Mouse (Mus musculus) limb, embryonic 13.5 days (tissue): ENCODE measurements at regions not wholly inside any gene's neighbourhood (a gene's known extent, or its start where the extent isn't known, plus 50 kb on each side); places are given as distances from the start of the nearest gene placed in this dataset.

ENCODE experiments used
- ATAC-seq: fragments of 200-750 bp; cut with Nextera tagmentation; 2 replicates; pipeline ENCODE4 v1.8.0; 2017; ENCODE audit warnings: low read depth, moderate number of reproducible peaks, moderate TSS enrichment; ENCODE audit not compliant: low FRiP score
- H3K27ac ChIP-seq: fragments of 300-500 bp; sonication (generic); 2 replicates; pipeline ENCODE4 v1.5.1; 2015; ENCODE audit warnings: inconsistent platforms, mild to moderate bottlenecking, moderate library complexity
- H3K27me3 ChIP-seq: fragments of 300-500 bp; sonication (generic); 2 replicates; pipeline ENCODE4 v1.6.1; 2015; ENCODE audit warnings: mild to moderate bottlenecking, inconsistent platforms
- H3K36me3 ChIP-seq: fragments of 300-500 bp; sonication (generic); 2 replicates; pipeline ENCODE4 v1.6.1; 2015; ENCODE audit warnings: inconsistent platforms, mild to moderate bottlenecking, moderate library complexity
- H3K4me1 ChIP-seq: fragments of 300-500 bp; sonication (generic); 2 replicates; pipeline ENCODE4 v1.6.1; 2015; ENCODE audit warnings: inconsistent platforms
- H3K4me2 ChIP-seq: fragments of 300-500 bp; sonication (generic); replicated peaks from 2 replicates; pipeline ENCODE4 v1.6.1; 2015; ENCODE audit warnings: inconsistent platforms, mild to moderate bottlenecking, moderate library complexity
- H3K4me3 ChIP-seq: fragments of 300-500 bp; sonication (generic); 2 replicates; pipeline ENCODE4 v1.5.1; 2015; ENCODE audit warnings: moderate library complexity, mild to moderate bottlenecking, inconsistent platforms
- H3K9ac ChIP-seq: fragments of 300-500 bp; sonication (generic); 2 replicates; pipeline ENCODE4 v1.6.1; 2015; ENCODE audit warnings: mild to moderate bottlenecking, inconsistent platforms
- H3K9me3 ChIP-seq: fragments of 300-500 bp; sonication (generic); 2 replicates; pipeline ENCODE4 v1.6.1; 2016; ENCODE audit warnings: inconsistent platforms
- WGBS: fragments of 180-500 bp; shearing (Covaris S2); methylation state at CpG from one replicate; pipeline ENCODE4 v1.1.7; 2015; 5-methylcytosine and 5-hydroxymethylcytosine counted together

DNA sequence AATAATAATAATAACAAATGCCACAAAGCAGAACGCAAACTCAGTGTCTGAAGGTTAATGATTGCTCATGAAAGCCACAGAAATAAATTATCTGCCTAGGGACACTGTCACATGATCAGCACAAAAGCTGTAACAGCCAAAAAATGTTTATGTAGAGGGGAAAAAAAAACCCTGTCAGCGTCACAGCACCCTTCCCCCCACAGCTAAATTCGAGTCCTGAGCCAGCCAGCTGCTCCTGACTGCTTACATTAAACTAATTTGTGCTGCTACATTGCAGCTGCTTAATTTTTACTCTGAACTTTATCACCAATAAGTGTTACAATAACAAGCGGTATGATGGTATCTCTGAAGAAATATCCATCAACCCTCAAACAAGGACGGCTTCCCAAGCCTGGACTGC, 91.2 kb upstream of the Cited2 start:
- Histone ChIP-seq H3K27me3 (no peaks in the 10 kb centered on the region), H3K4me1 (peaks cover 17% of the 10 kb centered on the region; the same call in 1 of the 2 replicates), H3K4me3 (no peak overlapping the region), H3K4me2 (peak overlapping the region; percentile 35), H3K27ac (no peak overlapping the region), H3K36me3 (no peaks in the 10 kb centered on the region), H3K9ac (no peak overlapping the region), H3K9me3 (no peaks in the 10 kb centered on the region)
- no peak for ATAC-seq
- 14% methylated on average over 5 of the region's 5 CpGs for WGBS

GRCm38 (mm10) chr10:17632959-17633674, 89.9 kb upstream of the Cited2 start:
- Histone ChIP-seq H3K9me3 (no peaks in the 10 kb centered on the region), H3K4me1 (peaks cover 17% of the 10 kb centered on the region; the same call in 1 of the 2 replicates), H3K4me3 (no peak overlapping the region), H3K27me3 (no peaks in the 10 kb centered on the region), H3K9ac (no peak overlapping the region), H3K36me3 (no peaks in the 10 kb centered on the region), H3K27ac (no peak overlapping the region), H3K4me2 (no peak overlapping the region)
- no peak; the same call in 1 of the 2 replicates for ATAC-seq
- 58% methylated on average over 12 of the region's 12 CpGs for WGBS

DNA sequence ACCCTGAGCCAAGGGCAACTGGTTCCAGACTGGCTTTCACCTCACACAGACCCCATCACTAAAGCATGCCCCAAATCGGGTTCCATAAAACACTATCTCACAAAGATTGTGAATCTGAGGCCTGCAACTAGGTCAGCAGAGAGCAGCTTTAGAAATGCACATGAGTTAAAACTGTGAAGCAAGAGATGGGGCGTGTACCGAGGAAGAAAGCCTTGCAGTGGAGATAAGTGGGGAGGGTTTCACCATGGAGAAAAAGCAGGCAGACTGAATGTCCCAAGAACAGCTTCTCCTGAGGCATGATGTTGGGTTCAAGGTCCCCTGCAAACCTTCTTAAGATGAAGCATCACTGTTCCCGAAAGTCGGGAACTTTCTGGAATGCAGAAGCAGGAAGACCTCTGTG, 77.7 kb upstream of the Cited2 start:
- no peak for ATAC-seq
- 94% methylated on average over 5 of the region's 5 CpGs for WGBS

DNA sequence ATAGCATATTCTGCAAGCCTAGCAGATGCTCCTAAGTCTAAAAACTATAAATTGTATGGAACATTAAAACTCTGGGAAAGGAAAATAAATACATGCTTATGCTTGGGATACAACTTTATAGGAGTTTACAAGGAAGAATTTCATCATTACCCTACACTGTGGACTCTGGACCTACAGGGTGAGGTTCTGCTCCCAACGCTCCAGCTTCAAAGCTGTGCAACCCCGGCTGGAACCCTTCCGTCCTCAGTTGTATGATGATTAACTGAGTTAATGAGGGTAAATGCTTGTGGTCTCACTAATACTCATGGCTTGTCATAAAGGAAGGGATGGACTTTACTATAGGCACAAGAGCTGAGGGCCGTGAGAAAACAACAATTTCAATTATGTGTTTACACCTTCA, 76.6 kb upstream of the Cited2 start:
- no peak for ATAC-seq
- H3K4me2 ChIP-seq, result no peak overlapping the region
- H3K4me1 ChIP-seq, result no peaks in the 10 kb centered on the region
- no peaks in the 10 kb centered on the region for H3K36me3 ChIP-seq
- WGBS, result 74% methylated on average over 4 of the region's 4 CpGs
- H3K4me3 ChIP-seq, result no peak overlapping the region
- H3K27ac ChIP-seq, result no peak overlapping the region
- no peaks in the 10 kb centered on the region for H3K9me3 ChIP-seq
- H3K9ac ChIP-seq, result no peak overlapping the region
- H3K27me3 ChIP-seq, result no peaks in the 10 kb centered on the region

More for the DNA sequence above, 77.7 kb upstream of the Cited2 start:
- no peaks in the 10 kb centered on the region for H3K9me3 ChIP-seq
- no peak overlapping the region for H3K27ac ChIP-seq
- H3K4me3 ChIP-seq, result no peak overlapping the region
- no peak overlapping the region for H3K4me2 ChIP-seq
- H3K9ac ChIP-seq, result no peak overlapping the region
- H3K27me3 ChIP-seq, result no peaks in the 10 kb centered on the region
- no peaks in the 10 kb centered on the region for H3K36me3 ChIP-seq
- no peaks in the 10 kb centered on the region for H3K4me1 ChIP-seq

GRCm38 (mm10) chr10:17648077-17648476, 74.9 kb upstream of the Cited2 start:
- H3K9me3 ChIP-seq, result no peaks in the 10 kb centered on the region
- 77% methylated on average over 6 of the region's 6 CpGs for WGBS
- no peaks in the 10 kb centered on the region for H3K4me1 ChIP-seq
- no peak for ATAC-seq
- no peak overlapping the region for H3K9ac ChIP-seq
- H3K27me3 ChIP-seq, result no peaks in the 10 kb centered on the region
- no peak overlapping the region for H3K4me3 ChIP-seq
- H3K4me2 ChIP-seq, result no peak overlapping the region
- H3K27ac ChIP-seq, result no peak overlapping the region
- no peaks in the 10 kb centered on the region for H3K36me3 ChIP-seq

GRCm38 (mm10) chr10:17650997-17651750, 71.8 kb upstream of the Cited2 start:
- no peak overlapping the region for H3K27ac ChIP-seq
- H3K4me3 ChIP-seq, result no peak overlapping the region
- no peak overlapping the region for H3K9ac ChIP-seq
- H3K4me1 ChIP-seq, result peaks cover 8% of the 10 kb centered on the region
- no peak overlapping the region for H3K4me2 ChIP-seq
- 78% methylated on average over 6 of the region's 6 CpGs for WGBS
- ATAC-seq, result no peak
- H3K27me3 ChIP-seq, result no peaks in the 10 kb centered on the region
- no peaks in the 10 kb centered on the region for H3K36me3 ChIP-seq
- no peaks in the 10 kb centered on the region for H3K9me3 ChIP-seq

DNA sequence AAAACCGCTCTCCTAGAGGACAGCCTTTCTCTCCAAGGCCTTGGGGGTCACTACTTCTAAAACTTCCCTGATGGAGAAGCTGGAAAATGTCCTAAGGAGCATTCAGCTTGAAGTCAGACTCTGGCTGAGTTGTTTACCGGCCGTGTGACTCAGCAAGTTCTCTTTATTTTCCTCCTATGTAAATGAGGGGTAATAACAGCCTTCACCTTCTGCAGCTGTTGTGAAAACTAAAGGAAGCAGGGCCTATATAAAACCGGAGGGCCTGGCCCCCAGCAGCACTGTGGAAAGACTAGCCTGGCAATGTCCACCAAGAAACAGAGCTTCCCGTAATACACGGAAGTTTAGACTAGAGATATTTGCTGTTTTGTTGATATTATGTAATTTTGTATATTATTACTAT, 69.7 kb upstream of the Cited2 start:
- Histone ChIP-seq H3K27ac (no peak overlapping the region), H3K9ac (no peak overlapping the region), H3K4me3 (no peak overlapping the region), H3K27me3 (no peaks in the 10 kb centered on the region), H3K36me3 (no peaks in the 10 kb centered on the region), H3K9me3 (no peaks in the 10 kb centered on the region), H3K4me2 (no peak overlapping the region), H3K4me1 (peaks cover 15% of the 10 kb centered on the region)
- 29% methylated on average over 6 of the region's 6 CpGs for WGBS
- ATAC-seq, result no peak

DNA sequence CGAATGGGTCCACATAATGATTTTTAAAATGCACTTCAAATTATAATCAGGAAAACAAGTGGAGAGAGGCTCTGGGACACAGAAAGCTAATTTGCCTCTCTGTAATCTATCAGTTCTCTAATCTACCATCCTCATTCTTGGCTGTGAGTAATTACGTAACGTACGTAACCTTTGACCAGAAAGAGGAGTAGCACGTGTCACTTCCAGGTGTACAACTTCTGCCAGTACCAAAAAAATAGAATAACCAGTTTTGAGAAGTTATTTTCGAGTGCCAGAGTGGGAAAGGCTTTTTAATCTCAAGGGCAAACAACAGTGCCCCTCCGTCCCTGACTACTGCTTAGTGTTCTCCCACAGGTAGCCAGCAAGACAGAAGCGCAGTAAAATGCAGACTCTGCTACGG, 69.2 kb upstream of the Cited2 start:
- H3K27me3 ChIP-seq, result no peaks in the 10 kb centered on the region
- no peak overlapping the region for H3K4me3 ChIP-seq
- no peak overlapping the region for H3K9ac ChIP-seq
- H3K9me3 ChIP-seq, result no peaks in the 10 kb centered on the region
- H3K4me1 ChIP-seq, result peaks cover 15% of the 10 kb centered on the region
- no peaks in the 10 kb centered on the region for H3K36me3 ChIP-seq
- 66% methylated on average over 9 of the region's 9 CpGs for WGBS
- no peak overlapping the region for H3K4me2 ChIP-seq
- no peak overlapping the region for H3K27ac ChIP-seq
- no peak for ATAC-seq

DNA sequence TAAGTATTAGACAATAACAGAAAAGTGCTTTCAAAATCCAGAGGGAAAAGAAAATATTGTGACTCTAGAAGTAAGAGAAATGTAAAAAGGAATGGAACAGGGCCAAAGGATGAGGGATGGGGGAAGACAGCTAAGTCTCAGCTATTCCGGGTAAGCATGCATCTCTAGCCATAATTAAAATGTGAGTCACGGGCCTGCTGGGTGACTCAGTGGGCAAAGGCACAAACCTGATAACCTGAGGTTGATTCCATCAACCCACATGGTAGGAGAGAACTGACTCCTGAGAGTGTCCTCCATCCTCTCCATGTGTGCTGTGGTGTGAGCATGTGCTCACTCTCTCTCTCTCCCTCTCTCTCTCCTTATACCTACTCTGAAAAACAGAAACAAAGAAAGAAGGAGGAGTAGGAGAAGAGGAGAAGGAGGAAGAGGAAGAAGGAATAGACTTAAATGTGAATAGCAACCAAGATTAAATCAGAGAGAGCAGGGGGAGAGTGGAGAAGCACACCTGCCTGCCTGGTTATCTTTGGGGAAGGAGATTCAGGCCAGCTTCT, 68.6 kb upstream of the Cited2 start:
- 69% methylated on average over 2 of the region's 2 CpGs for WGBS
- H3K27me3 ChIP-seq, result no peaks in the 10 kb centered on the region
- no peak for ATAC-seq
- no peaks in the 10 kb centered on the region for H3K9me3 ChIP-seq
- no peak overlapping the region for H3K4me2 ChIP-seq
- H3K27ac ChIP-seq, result no peak overlapping the region
- no peak overlapping the region for H3K4me3 ChIP-seq
- peaks cover 15% of the 10 kb centered on the region for H3K4me1 ChIP-seq
- H3K9ac ChIP-seq, result no peak overlapping the region
- H3K36me3 ChIP-seq, result no peaks in the 10 kb centered on the region

DNA sequence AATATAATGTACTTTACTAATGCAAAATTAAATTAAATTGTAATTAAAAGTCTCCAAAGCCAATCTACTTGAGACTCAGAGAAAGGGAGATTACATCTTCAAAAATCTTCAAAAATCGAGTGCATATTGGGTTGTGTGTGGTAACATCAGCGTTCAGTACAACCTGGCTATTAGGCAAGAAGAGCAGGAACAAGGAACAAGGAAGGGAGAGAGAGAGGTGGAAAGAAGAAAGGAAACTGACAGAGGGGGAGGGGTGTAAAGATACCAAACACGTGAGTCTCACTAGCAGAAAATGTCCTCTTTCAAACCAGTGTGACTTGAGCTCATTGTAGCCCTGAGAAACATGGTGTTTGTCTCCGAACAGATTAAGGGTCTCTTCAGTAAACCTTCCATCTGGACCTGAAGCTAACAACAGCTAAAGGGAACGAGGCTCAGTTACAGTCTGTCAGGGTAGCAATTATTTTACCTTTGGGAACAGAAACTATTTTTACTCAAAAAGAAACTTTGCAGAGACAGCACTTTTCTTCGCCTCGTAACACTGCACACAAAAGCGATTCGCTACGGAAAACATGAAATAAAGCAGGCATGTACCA, 67.5 kb upstream of the Cited2 start:
- Histone ChIP-seq H3K27me3 (no peaks in the 10 kb centered on the region), H3K36me3 (no peaks in the 10 kb centered on the region), H3K4me2 (peak overlapping the region; percentile 51), H3K4me3 (peak overlapping the region; percentile 19), H3K27ac (no peak overlapping the region), H3K9ac (no peak overlapping the region), H3K4me1 (peaks cover 15% of the 10 kb centered on the region), H3K9me3 (no peaks in the 10 kb centered on the region)
- WGBS, result 37% methylated on average over 10 of the region's 10 CpGs
- ATAC-seq, result peak; percentile 62; the same call in 1 of the 2 replicates

DNA sequence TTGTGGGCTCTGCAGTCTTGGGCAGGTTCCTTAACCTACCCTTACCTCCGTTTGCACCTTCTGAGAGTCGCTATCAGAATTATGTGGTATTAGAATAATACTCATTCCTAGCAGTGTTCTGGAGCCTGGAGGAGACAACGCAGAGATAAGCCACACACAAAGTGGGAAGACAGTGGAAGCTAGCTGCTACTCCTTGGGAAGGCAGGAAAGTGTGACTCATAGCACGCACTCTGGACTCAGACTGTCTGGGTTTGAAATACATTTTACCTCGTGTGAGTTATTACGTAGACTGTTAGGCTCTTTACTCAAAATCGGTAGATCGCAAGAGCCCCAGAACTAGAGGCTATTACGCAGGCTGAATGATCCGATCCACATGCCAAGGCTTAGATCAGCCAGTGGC, 66.7 kb upstream of the Cited2 start:
- peak overlapping the region; percentile 51 for H3K4me2 ChIP-seq

GRCm38 (mm10) chr10:17656872-17657482, 66.0 kb upstream of the Cited2 start:
- H3K4me3 ChIP-seq, result no peak overlapping the region
- no peak overlapping the region for H3K9ac ChIP-seq
- ATAC-seq, result no peak
- no peaks in the 10 kb centered on the region for H3K9me3 ChIP-seq
- H3K27ac ChIP-seq, result no peak overlapping the region
- no peak overlapping the region for H3K4me2 ChIP-seq
- H3K36me3 ChIP-seq, result no peaks in the 10 kb centered on the region
- H3K27me3 ChIP-seq, result no peaks in the 10 kb centered on the region
- H3K4me1 ChIP-seq, result peaks cover 15% of the 10 kb centered on the region
- WGBS, result 20% methylated on average over 8 of the region's 8 CpGs

More for the DNA sequence above, 66.7 kb upstream of the Cited2 start:
- Histone ChIP-seq H3K4me1 (peaks cover 15% of the 10 kb centered on the region), H3K9ac (no peak overlapping the region), H3K4me3 (no peak overlapping the region), H3K27ac (no peak overlapping the region), H3K9me3 (no peaks in the 10 kb centered on the region), H3K27me3 (no peaks in the 10 kb centered on the region), H3K36me3 (no peaks in the 10 kb centered on the region)
- 61% methylated on average over 10 of the region's 10 CpGs for WGBS
- no peak for ATAC-seq
